Mouse (Mus musculus): ENCODE data around the gene Gm9887.

DNA sequence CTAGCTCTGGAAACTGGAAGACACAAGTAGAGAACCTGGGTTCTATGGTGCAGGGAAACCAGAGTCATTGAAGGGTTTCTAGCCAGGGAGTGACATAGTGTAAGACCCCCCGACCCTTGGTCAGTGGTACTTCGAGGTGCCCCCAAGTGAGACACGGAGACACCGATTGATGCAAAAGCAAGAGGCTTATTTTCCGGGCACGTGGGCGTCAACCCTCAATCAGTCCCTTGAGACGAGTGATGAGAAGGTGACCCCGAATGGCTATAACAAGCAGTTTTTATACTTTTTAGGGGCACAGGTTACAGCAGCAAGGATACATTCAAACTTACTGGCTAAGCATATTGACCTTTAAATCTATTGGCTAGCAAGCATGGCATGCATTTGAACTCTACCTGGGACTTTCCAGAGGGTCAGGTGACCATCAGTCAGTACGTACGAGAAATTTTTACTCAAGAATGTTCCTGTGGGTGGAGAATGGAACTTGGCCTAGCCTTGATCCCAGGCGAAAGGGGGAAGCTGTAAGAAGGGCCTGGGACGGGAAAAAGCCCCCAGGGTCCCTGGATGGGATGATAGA lies 30.4 kb upstream of the Gm9887 start:
- TF ChIP-seq POLR2A (IDR thresholded peaks at IDR 0.05; ENCODE audit: extremely low read depth, insufficient read depth, low read length) (no peak), CTCF (IDR thresholded peaks at IDR 0.05; ENCODE audit: low read depth, low read length) (no peak)

Data from liver, adult 2 months (tissue).